Mouse (Mus musculus): ENCODE measurements around the gene Gm21983.

Gm21983 gene

GRCm38 (mm10) chr7:27189271-27189931 is 8.5 kb upstream of the Gm21983 start:
- intact Hi-C loops (cut with DNase I), result no loop called here

- intact Hi-C loops (cut with DNase I), result no loop called here
These were observed 5.1 kb upstream of the Gm21983 start for GRCm38 (mm10) chr7:27185986-27186385.

- intact Hi-C loops (cut with DNase I), result no loop called here
These were observed 4.1 kb upstream of the Gm21983 start for GRCm38 (mm10) chr7:27184964-27185363.

- intact Hi-C loops (cut with DNase I), result no loop called here
These were observed 1.6 kb upstream of the Gm21983 start for GRCm38 (mm10) chr7:27182498-27182897.

GRCm38 (mm10) chr7:27180036-27180435 is 850 bp downstream of the Gm21983 start:
- intact Hi-C loops (cut with DNase I), result no loop called here

- intact Hi-C loops (cut with DNase I), result loop anchor here (2.0 kb wide), 1 partner anchor 15 kb away; the partner anchor contains the start of gene BC024978
These were observed 1.5 kb downstream of the Gm21983 start for GRCm38 (mm10) chr7:27179217-27179918.

- intact Hi-C loops (cut with DNase I), result loop anchor here (2.0 kb wide), 1 partner anchor 16 kb away; the partner anchor contains the start of gene BC024978
These were observed 2.3 kb downstream of the Gm21983 start, which contains the start of gene Rab4b for GRCm38 (mm10) chr7:27178324-27179216. Gene Rab4b, minus strand, starts transcription at chr7:27178896.

GRCm38 (mm10) chr7:27177942-27178323 is 3.0 kb downstream of the Gm21983 start:
- intact Hi-C loops (cut with DNase I), result loop anchor here (2.0 kb wide), 1 partner anchor 17 kb away; the partner anchor contains the start of gene BC024978

GRCm38 (mm10) chr7:27174896-27175295 is 6.0 kb downstream of the Gm21983 start:
- intact Hi-C loops (cut with DNase I), result no loop called here

GRCm38 (mm10) chr7:27174496-27174895 is 6.4 kb downstream of the Gm21983 start:
- intact Hi-C loops (cut with DNase I), result no loop called here

- intact Hi-C loops (cut with DNase I), result no loop called here
These were observed 9.9 kb downstream of the Gm21983 start for GRCm38 (mm10) chr7:27170981-27171380.

GRCm38 (mm10) chr7:27168371-27168770 is 12.5 kb downstream of the Gm21983 start:
- intact Hi-C loops (cut with DNase I), result loop anchor here (5.0 kb wide), 1 partner anchor 59 kb away; the partner anchor contains the start of gene Itpkc

- intact Hi-C loops (cut with DNase I), result loop anchor here (5.0 kb wide), 1 partner anchor 60 kb away; the partner anchor contains the start of gene Itpkc
These were observed 13.3 kb downstream of the Gm21983 start for GRCm38 (mm10) chr7:27167475-27168094.

GRCm38 (mm10) chr7:27166614-27167474 is 14.0 kb downstream of the Gm21983 start, which contains the start of gene Egln2:
Gene Egln2, minus strand, starts transcription at chr7:27166802.
- intact Hi-C loops (cut with DNase I), result loop anchor here (5.0 kb wide), 1 partner anchor 60 kb away; the partner anchor contains the start of gene Itpkc

- intact Hi-C loops (cut with DNase I), result loop anchor here (5.0 kb wide), 1 partner anchor 61 kb away; the partner anchor contains the start of gene Itpkc
These were observed 14.7 kb downstream of the Gm21983 start for GRCm38 (mm10) chr7:27166229-27166613.

GRCm38 (mm10) chr7:27165696-27166095 is 15.2 kb downstream of the Gm21983 start:
- intact Hi-C loops (cut with DNase I), result loop anchor here (5.0 kb wide), 1 partner anchor 62 kb away; the partner anchor contains the start of gene Itpkc

GRCm38 (mm10) chr7:27165007-27165655 is 15.8 kb downstream of the Gm21983 start:
- intact Hi-C loops (cut with DNase I), result loop anchor here (5.0 kb wide), 1 partner anchor 62 kb away; the partner anchor contains the start of gene Itpkc

- intact Hi-C loops (cut with DNase I), result no loop called here
These were observed 16.6 kb downstream of the Gm21983 start for GRCm38 (mm10) chr7:27164112-27164947.

All from adrenal gland (tissue).